Mouse (Mus musculus): ENCODE results near the gene Ifitm6. TPM values are rescaled to one million over a fixed set of nuclear protein-coding genes. Genes with fewer than 3 reads are reported as not detected.

Gene Ifitm6
- polyA plus RNA-seq, 1 experiment = 4.4 TPM

Other genes with a start within 250 kb of the Ifitm6 start
- not detected for gene Syce1, start 230.1 kb downstream of the Ifitm6 start, polyA plus RNA-seq (2012; fragmentation: generic; extraction: Trizol)
- 0.13 TPM for gene Zfp941, start 195.7 kb downstream of the Ifitm6 start, polyA plus RNA-seq (2012; fragmentation: generic; extraction: Trizol)
- 0.13 TPM for gene Urah, start 182.9 kb downstream of the Ifitm6 start, polyA plus RNA-seq (2012; fragmentation: generic; extraction: Trizol)
- gene Scgb1c1, start 172.4 kb downstream of the Ifitm6 start, polyA plus RNA-seq (2012; fragmentation: generic; extraction: Trizol) = not detected
- gene Odf3, start 170.1 kb downstream of the Ifitm6 start, polyA plus RNA-seq (2012; fragmentation: generic; extraction: Trizol) = 0.07 TPM
- gene Gm45785, start 161.6 kb downstream of the Ifitm6 start, polyA plus RNA-seq (2012; fragmentation: generic; extraction: Trizol) = not detected
- gene Ric8a, start 161.0 kb downstream of the Ifitm6 start, polyA plus RNA-seq (2012; fragmentation: generic; extraction: Trizol) = 123 TPM
- 25.8 TPM for gene Bet1l, start 160.3 kb downstream of the Ifitm6 start, polyA plus RNA-seq (2012; fragmentation: generic; extraction: Trizol)
- gene Psmd13, start 136.0 kb downstream of the Ifitm6 start, polyA plus RNA-seq (2012; fragmentation: generic; extraction: Trizol) = 201 TPM
- gene Sirt3, start 135.6 kb downstream of the Ifitm6 start, polyA plus RNA-seq (2012; fragmentation: generic; extraction: Trizol) = 28.8 TPM
- gene Cox8b, start 117.5 kb downstream of the Ifitm6 start, polyA plus RNA-seq (2012; fragmentation: generic; extraction: Trizol) = 534 TPM
- gene Nlrp6, start 97.0 kb downstream of the Ifitm6 start, polyA plus RNA-seq (2012; fragmentation: generic; extraction: Trizol) = 0.01 TPM
- 11.6 TPM for gene Pgghg, start 76.5 kb downstream of the Ifitm6 start, polyA plus RNA-seq (2012; fragmentation: generic; extraction: Trizol)
- gene Ifitm5, start 67.6 kb downstream of the Ifitm6 start, polyA plus RNA-seq (2012; fragmentation: generic; extraction: Trizol) = 0.47 TPM
- 0.12 TPM for gene Gm45717, start 62.0 kb downstream of the Ifitm6 start, polyA plus RNA-seq (2012; fragmentation: generic; extraction: Trizol)
- gene Ifitm2, start 61.9 kb downstream of the Ifitm6 start, polyA plus RNA-seq (2012; fragmentation: generic; extraction: Trizol) = 493 TPM
- 19.9 TPM for gene Ifitm1, start 50.7 kb downstream of the Ifitm6 start, polyA plus RNA-seq (2012; fragmentation: generic; extraction: Trizol)
- 1,312 TPM for gene Ifitm3, start 7.2 kb downstream of the Ifitm6 start, polyA plus RNA-seq (2012; fragmentation: generic; extraction: Trizol)
- gene Gm17387, start 11.2 kb upstream of the Ifitm6 start, polyA plus RNA-seq (2012; fragmentation: generic; extraction: Trizol) = not detected
- gene B4galnt4, start 43.2 kb upstream of the Ifitm6 start, polyA plus RNA-seq (2012; fragmentation: generic; extraction: Trizol) = 0.46 TPM
- gene Pkp3, start 60.3 kb upstream of the Ifitm6 start, polyA plus RNA-seq (2012; fragmentation: generic; extraction: Trizol) = 0.25 TPM
- 4.8 TPM for gene Sigirr, start 82.6 kb upstream of the Ifitm6 start, polyA plus RNA-seq (2012; fragmentation: generic; extraction: Trizol)
- not detected for gene Ano9, start 99.9 kb upstream of the Ifitm6 start, polyA plus RNA-seq (2012; fragmentation: generic; extraction: Trizol)
- gene Ptdss2, start 104.5 kb upstream of the Ifitm6 start, polyA plus RNA-seq (2012; fragmentation: generic; extraction: Trizol) = 28.0 TPM
- 276 TPM for gene Rnh1, start 154.9 kb upstream of the Ifitm6 start, polyA plus RNA-seq (2012; fragmentation: generic; extraction: Trizol)
- gene Hras, start 176.1 kb upstream of the Ifitm6 start, polyA plus RNA-seq (2012; fragmentation: generic; extraction: Trizol) = 215 TPM
- gene Lrrc56, start 176.2 kb upstream of the Ifitm6 start, polyA plus RNA-seq (2012; fragmentation: generic; extraction: Trizol) = 1.1 TPM
- 0.10 TPM for gene Lmntd2, start 196.2 kb upstream of the Ifitm6 start, polyA plus RNA-seq (2012; fragmentation: generic; extraction: Trizol)
- gene Rassf7, start 197.9 kb upstream of the Ifitm6 start, polyA plus RNA-seq (2012; fragmentation: generic; extraction: Trizol) = 54.5 TPM
- gene Phrf1, start 210.9 kb upstream of the Ifitm6 start, polyA plus RNA-seq (2012; fragmentation: generic; extraction: Trizol) = 44.5 TPM
- gene Irf7, start 248.6 kb upstream of the Ifitm6 start, polyA plus RNA-seq (2012; fragmentation: generic; extraction: Trizol) = 0.97 TPM